Mouse (Mus musculus): ENCODE results near the gene Cst11. TPM values are rescaled to one million over a fixed set of nuclear protein-coding genes. Genes with fewer than 3 reads are reported as not detected.

Gene Cst11
- polyA plus RNA-seq (2014; fragmentation: Illumina TruSeq; extraction: RNeasy Lipid Tissue Mini Kit (QIAGEN cat#74804); ENCODE audit: low replicate concordance): not detected

GRCm38 (mm10) chr2:148771397-148771796 lies at the start of gene Cst11:
TSS of gene Cst11 (minus strand) at chr2:148771497.

GRCm38 (mm10) chr2:148819909-148820308 lies 48.6 kb upstream of the Cst11 start, which contains the start of gene Cst13:
TSS of gene Cst13 (plus strand) at chr2:148820081.

GRCm38 (mm10) chr2:148798485-148798884 lies 27.2 kb upstream of the Cst11 start, which contains the start of gene Cst8:
TSS of gene Cst8 (plus strand) at chr2:148798785.

GRCm38 (mm10) chr2:148789142-148789541 lies 17.8 kb upstream of the Cst11 start, which contains the start of gene Cst12:
TSS of gene Cst12 (plus strand) at chr2:148789361.

GRCm38 (mm10) chr2:148781709-148782108 lies 10.4 kb upstream of the Cst11 start, which contains the start of gene 8030411F24Rik:
TSS of gene 8030411F24Rik (plus strand) at chr2:148782009.

GRCm38 (mm10) chr2:148750058-148750457 lies 21.2 kb downstream of the Cst11 start, which contains the start of gene Cstl1:
TSS of gene Cstl1 (plus strand) at chr2:148750358.

GRCm38 (mm10) chr2:148732327-148733000 lies 38.8 kb downstream of the Cst11 start, which contains the start of gene Napb:
TSS of gene Napb (minus strand) at chr2:148732467.

Other genes with a start within 250 kb of the Cst11 start
- gene Nxt1, start 98.9 kb downstream of the Cst11 start, polyA plus RNA-seq (2014; fragmentation: Illumina TruSeq; extraction: RNeasy Lipid Tissue Mini Kit (QIAGEN cat#74804); ENCODE audit: low replicate concordance): 3.6 TPM
- gene Gzf1, start 90.5 kb downstream of the Cst11 start, polyA plus RNA-seq (2014; fragmentation: Illumina TruSeq; extraction: RNeasy Lipid Tissue Mini Kit (QIAGEN cat#74804); ENCODE audit: low replicate concordance): 35.3 TPM
- 2.8 TPM for gene Napb, start 39.0 kb downstream of the Cst11 start, polyA plus RNA-seq (2014; fragmentation: Illumina TruSeq; extraction: RNeasy Lipid Tissue Mini Kit (QIAGEN cat#74804); ENCODE audit: low replicate concordance)
- gene Cstl1, start 21.1 kb downstream of the Cst11 start, polyA plus RNA-seq (2014; fragmentation: Illumina TruSeq; extraction: RNeasy Lipid Tissue Mini Kit (QIAGEN cat#74804); ENCODE audit: low replicate concordance): not detected
- not detected for gene 8030411F24Rik, start 10.5 kb upstream of the Cst11 start, polyA plus RNA-seq (2014; fragmentation: Illumina TruSeq; extraction: RNeasy Lipid Tissue Mini Kit (QIAGEN cat#74804); ENCODE audit: low replicate concordance)
- gene Cst12, start 17.9 kb upstream of the Cst11 start, polyA plus RNA-seq (2014; fragmentation: Illumina TruSeq; extraction: RNeasy Lipid Tissue Mini Kit (QIAGEN cat#74804); ENCODE audit: low replicate concordance): not detected
- not detected for gene Cst8, start 27.3 kb upstream of the Cst11 start, polyA plus RNA-seq (2014; fragmentation: Illumina TruSeq; extraction: RNeasy Lipid Tissue Mini Kit (QIAGEN cat#74804); ENCODE audit: low replicate concordance)
- not detected for gene Cst13, start 48.6 kb upstream of the Cst11 start, polyA plus RNA-seq (2014; fragmentation: Illumina TruSeq; extraction: RNeasy Lipid Tissue Mini Kit (QIAGEN cat#74804); ENCODE audit: low replicate concordance)
- gene Cst9, start 63.6 kb upstream of the Cst11 start, polyA plus RNA-seq (2014; fragmentation: Illumina TruSeq; extraction: RNeasy Lipid Tissue Mini Kit (QIAGEN cat#74804); ENCODE audit: low replicate concordance): not detected
- not detected for gene 9230104L09Rik, start 93.5 kb upstream of the Cst11 start, polyA plus RNA-seq (2014; fragmentation: Illumina TruSeq; extraction: RNeasy Lipid Tissue Mini Kit (QIAGEN cat#74804); ENCODE audit: low replicate concordance)
- gene Cst3, start 104.2 kb upstream of the Cst11 start, polyA plus RNA-seq (2014; fragmentation: Illumina TruSeq; extraction: RNeasy Lipid Tissue Mini Kit (QIAGEN cat#74804); ENCODE audit: low replicate concordance): 4.9 TPM
- gene Gm1330, start 231.8 kb upstream of the Cst11 start, polyA plus RNA-seq (2014; fragmentation: Illumina TruSeq; extraction: RNeasy Lipid Tissue Mini Kit (QIAGEN cat#74804); ENCODE audit: low replicate concordance): not detected
- not detected for gene Gm10750, start 245.7 kb upstream of the Cst11 start, polyA plus RNA-seq (2014; fragmentation: Illumina TruSeq; extraction: RNeasy Lipid Tissue Mini Kit (QIAGEN cat#74804); ENCODE audit: low replicate concordance)

Data from small intestine, adult 10 weeks (tissue).